Mouse (Mus musculus) forebrain, postnatal 0 days (tissue): Measurements from ENCODE around the gene Zfand2b. TPM values are rescaled to one million over a fixed set of nuclear protein-coding genes. Genes with fewer than 3 reads are reported as not detected.

ENCODE experiments used
- ATAC-seq: fragments of 200-750 bp; cut with Nextera tagmentation; 2 replicates; pipeline ENCODE4 v1.8.0; 2017; ENCODE audit warnings: mild to moderate bottlenecking, moderate library complexity
- DNase-seq: peaks from one replicate; pipeline ENCODE4 v3.0.0-alpha.2; 2015
- H3K27ac ChIP-seq: fragments of 300-500 bp; sonication (generic); 2 replicates; pipeline ENCODE4 v1.5.1; 2014; ENCODE audit warnings: low read depth, mild to moderate bottlenecking, antibody characterized with exemption, low read length, moderate library complexity, mixed read lengths
- H3K27me3 ChIP-seq: fragments of 300-500 bp; sonication (generic); 2 replicates; pipeline ENCODE4 v1.6.1; 2014; ENCODE audit warnings: mild to moderate bottlenecking, low read length, mixed read lengths; ENCODE audit not compliant: insufficient read depth
- H3K36me3 ChIP-seq: fragments of 300-500 bp; sonication (generic); 2 replicates; pipeline ENCODE4 v1.6.1; 2014; ENCODE audit warnings: mild to moderate bottlenecking, moderate library complexity; ENCODE audit not compliant: insufficient read depth
- H3K4me1 ChIP-seq: fragments of 300-500 bp; sonication (generic); 2 replicates; pipeline ENCODE4 v1.6.1; 2014; ENCODE audit warnings: antibody characterized with exemption; ENCODE audit not compliant: insufficient read depth
- H3K4me2 ChIP-seq: fragments of 300-500 bp; sonication (generic); 2 replicates; pipeline ENCODE4 v1.6.1; 2014; ENCODE audit warnings: low read depth, mild to moderate bottlenecking, moderate library complexity
- H3K4me3 ChIP-seq: fragments of 300-500 bp; sonication (generic); 2 replicates; pipeline ENCODE4 v1.5.1; 2014; ENCODE audit warnings: low read depth, low read length, mixed read lengths
- H3K9ac ChIP-seq: fragments of 300-500 bp; sonication (generic); 2 replicates; pipeline ENCODE4 v1.6.1; 2014; ENCODE audit warnings: mild to moderate bottlenecking
- H3K9me3 ChIP-seq: fragments of 300-500 bp; sonication (generic); 2 replicates; pipeline ENCODE4 v1.6.1; 2016; ENCODE audit warnings: low read length
- CTCF ChIP-seq: sonication (generic); IDR thresholded peaks from 2 replicates; pipeline ENCODE4 v1.5.1; 2016; ENCODE audit warnings: antibody characterized with exemption, control low read depth, low read depth
- WGBS: fragments of 180-500 bp; shearing (Covaris S2); extraction: QIAGEN DNeasy Blood & Tissue Kit; methylation state at CpG from one replicate; pipeline ENCODE4 v1.1.7; 2014; 5-methylcytosine and 5-hydroxymethylcytosine counted together
- polyA plus RNA-seq: library from polyadenylated mRNA; unstranded; fragments of >200 nt; fragmentation: Nextera tagmentation; extraction: Ambion mirVana; gene quantifications from 2 replicates; pipeline ENCODE4 v1.2.1, GENCODE M21; 2015
- total RNA-seq: library from RNA; depleted of rRNA; stranded (reverse); fragments of >200 nt; gene quantifications from 2 replicates; pipeline ENCODE4 v1.2.3, GENCODE M21; 2014

Zfand2b gene
- total and polyA plus RNA-seq, 2 experiments from 2014 or later, result 33.1 to 44.9 TPM

GRCm38 (mm10) chr1:75168093-75168471 lies 364 bp upstream of the Zfand2b start:
- ATAC-seq (peak; percentile 63), DNase-seq (no peak)
- peaks cover 25% of the 10 kb centered on the region for H3K36me3 ChIP-seq
- no peak for TF ChIP-seq CTCF
- H3K4me2 ChIP-seq, result peak overlapping the region; percentile 67
- H3K4me3 ChIP-seq, result peak overlapping the region; percentile 89
- H3K27ac ChIP-seq, result peak overlapping the region; percentile 21; the same call in 1 of the 2 replicates
- H3K27me3 ChIP-seq, result no peaks in the 10 kb centered on the region
- no peaks in the 10 kb centered on the region for H3K9me3 ChIP-seq
- WGBS, result 11% methylated on average over 7 of the region's 7 CpGs
- 0 out of 2 replicates have a peak overlapping the region, but pooled peaks have one; percentile 65 for H3K9ac ChIP-seq
- H3K4me1 ChIP-seq, result 0 out of 2 replicates have a peak, but pooled peaks cover 5% of the 10 kb centered on the region

- 5% methylated on average over 23 of the region's 23 CpGs for WGBS
- peaks cover 57% of the 10 kb centered on the region for H3K36me3 ChIP-seq
- TF ChIP-seq CTCF, result no peak
- no peaks in the 10 kb centered on the region for H3K9me3 ChIP-seq
- peak overlapping the region; percentile 50; the same call in 1 of the 2 replicates for H3K27ac ChIP-seq
- peaks cover 14% of the 10 kb centered on the region for H3K4me1 ChIP-seq
- peak; percentile 60 for DNase-seq
- ATAC-seq, result peak; percentile 25
- peak overlapping the region; percentile 100 for H3K4me2 ChIP-seq
- H3K9ac ChIP-seq, result peak overlapping the region; percentile 64
- H3K4me3 ChIP-seq, result peak overlapping the region; percentile 58
- no peaks in the 10 kb centered on the region for H3K27me3 ChIP-seq
Measured at GRCm38 (mm10) chr1:75179334-75180104, 11.1 kb downstream of the Zfand2b start.

GRCm38 (mm10) chr1:75180105-75180590 lies 11.7 kb downstream of the Zfand2b start, which contains the start of gene Abcb6:
Abcb6 (minus strand) TSS chr1:75180392.
- peak within 1 kb of the TSS; percentile 100 for H3K4me2 ChIP-seq
- 3% methylated on average over 31 of the region's 31 CpGs for WGBS
- DNase-seq, result peak; percentile 96
- H3K27ac ChIP-seq, result peak within 1 kb of the TSS; percentile 50; the same call in 1 of the 2 replicates
- H3K27me3 ChIP-seq, result no peaks in the 10 kb centered on the region
- H3K9ac ChIP-seq, result peak within 1 kb of the TSS; percentile 64
- peaks cover 58% of the 10 kb centered on the region for H3K36me3 ChIP-seq
- ATAC-seq, result peak; percentile 98
- peaks cover 14% of the 10 kb centered on the region for H3K4me1 ChIP-seq
- H3K4me3 ChIP-seq, result peak within 1 kb of the TSS; percentile 58
- no peaks in the 10 kb centered on the region for H3K9me3 ChIP-seq
- TF ChIP-seq CTCF, result no peak

- Histone ChIP-seq H3K4me1 (peaks cover 14% of the 10 kb centered on the region), H3K9ac (no peak overlapping the region), H3K4me2 (peak overlapping the region; percentile 100), H3K9me3 (no peaks in the 10 kb centered on the region), H3K27me3 (no peaks in the 10 kb centered on the region), H3K36me3 (peaks cover 58% of the 10 kb centered on the region), H3K4me3 (peak overlapping the region; percentile 58), H3K27ac (no peak overlapping the region)
- 39% methylated on average over 7 of the region's 7 CpGs for WGBS
- no peak for TF ChIP-seq CTCF
- no peak for DNase-seq
- ATAC-seq, result no peak
Measured at GRCm38 (mm10) chr1:75180741-75181140, 12.3 kb downstream of the Zfand2b start.

- peaks cover 14% of the 10 kb centered on the region for H3K4me1 ChIP-seq
- no peak overlapping the region for H3K9ac ChIP-seq
- WGBS, result 74% methylated on average over 4 of the region's 4 CpGs
- H3K4me2 ChIP-seq, result no peak overlapping the region
- no peaks in the 10 kb centered on the region for H3K27me3 ChIP-seq
- H3K4me3 ChIP-seq, result no peak overlapping the region
- ATAC-seq (no peak), DNase-seq (no peak)
- TF ChIP-seq CTCF, result no peak
- peaks cover 59% of the 10 kb centered on the region for H3K36me3 ChIP-seq
- H3K9me3 ChIP-seq, result no peaks in the 10 kb centered on the region
- no peak overlapping the region for H3K27ac ChIP-seq
Measured at GRCm38 (mm10) chr1:75181377-75181870, 13.0 kb downstream of the Zfand2b start.

- H3K27me3 ChIP-seq, result no peaks in the 10 kb centered on the region
- no peak overlapping the region for H3K4me2 ChIP-seq
- no peak overlapping the region for H3K27ac ChIP-seq
- H3K9me3 ChIP-seq, result no peaks in the 10 kb centered on the region
- peaks cover 14% of the 10 kb centered on the region for H3K4me1 ChIP-seq
- no peak overlapping the region for H3K4me3 ChIP-seq
- WGBS, result 77% methylated on average over 4 of the region's 4 CpGs
- ATAC-seq (no peak), DNase-seq (no peak)
- peaks cover 60% of the 10 kb centered on the region for H3K36me3 ChIP-seq
- TF ChIP-seq CTCF, result peak; percentile 21; the same call in 1 of the 2 replicates
- H3K9ac ChIP-seq, result no peak overlapping the region
Measured at GRCm38 (mm10) chr1:75182160-75182559, 13.7 kb downstream of the Zfand2b start.

- H3K9me3 ChIP-seq, result no peaks in the 10 kb centered on the region
- TF ChIP-seq CTCF, result no peak
- WGBS, result 88% methylated on average over 11 of the region's 11 CpGs
- H3K4me1 ChIP-seq, result peaks cover 1% of the 10 kb centered on the region; the same call in 1 of the 2 replicates
- no peak overlapping the region for H3K9ac ChIP-seq
- H3K27ac ChIP-seq, result no peak overlapping the region
- no peak overlapping the region for H3K4me2 ChIP-seq
- DNase-seq (no peak), ATAC-seq (no peak)
- no peak overlapping the region for H3K4me3 ChIP-seq
- no peaks in the 10 kb centered on the region for H3K27me3 ChIP-seq
- H3K36me3 ChIP-seq, result peaks cover 78% of the 10 kb centered on the region
Measured at GRCm38 (mm10) chr1:75185495-75185894, 17.0 kb downstream of the Zfand2b start.
